Mouse (Mus musculus) liver, adult 2 months (tissue): ENCODE measurements around the gene Kcnh4. TPM values are rescaled to one million over a fixed set of nuclear protein-coding genes. Genes with fewer than 3 reads are reported as not detected.
A peak's percentile ranks its signal among the peaks of the same experiment; 100 is the strongest.

Source experiments
- DNase-seq: peaks from one replicate; pipeline ENCODE4 v3.0.0-alpha.2; 2011; ENCODE audit warnings: low read depth, low spot score; ENCODE audit errors: extremely low read depth
- H3K27ac ChIP-seq: fragments of 200-500 bp; replicated peaks from 2 replicates; pipeline ENCODE4 v1.5.1; 2012; ENCODE audit warnings: low read depth, mild to moderate bottlenecking, control low read depth, inconsistent platforms, low read length; ENCODE audit not compliant: insufficient read depth
- H3K27me3 ChIP-seq: fragments of 200-500 bp; 2 replicates; pipeline ENCODE4 v1.6.1; 2012; ENCODE audit warnings: mild to moderate bottlenecking, moderate library complexity, low read length, inconsistent platforms; ENCODE audit not compliant: control insufficient read depth, insufficient read depth
- H3K36me3 ChIP-seq: fragments of 200-500 bp; 2 replicates; pipeline ENCODE4 v1.6.1; 2012; ENCODE audit warnings: low read length, inconsistent platforms; ENCODE audit not compliant: control insufficient read depth, insufficient read depth
- H3K4me1 ChIP-seq: fragments of 200-500 bp; 2 replicates; pipeline ENCODE4 v1.6.1; 2011; ENCODE audit warnings: low read length; ENCODE audit not compliant: control insufficient read depth, insufficient read depth
- H3K4me3 ChIP-seq: fragments of 200-500 bp; 2 replicates; pipeline ENCODE4 v1.5.1; 2011; ENCODE audit warnings: low read depth, mild to moderate bottlenecking, control low read depth, low read length, moderate library complexity; ENCODE audit not compliant: insufficient read depth
- H3K79me2 ChIP-seq: fragments of 200-500 bp; 2 replicates; pipeline ENCODE4 v1.6.1; 2012; ENCODE audit warnings: inconsistent platforms, mild to moderate bottlenecking, low read length, moderate library complexity; ENCODE audit not compliant: control insufficient read depth, insufficient read depth
- H3K9ac ChIP-seq: fragments of 200-500 bp; 2 replicates; pipeline ENCODE4 v1.6.1; 2012; ENCODE audit warnings: low read depth, mild to moderate bottlenecking, control low read depth, inconsistent platforms, low read length
- CTCF ChIP-seq: fragments of 200-500 bp; IDR thresholded peaks from 2 replicates; pipeline ENCODE4 v1.5.1; 2011; ENCODE audit warnings: low read depth, low read length, control low read depth
- POLR2A ChIP-seq: fragments of 200-500 bp; IDR thresholded peaks from 2 replicates; pipeline ENCODE4 v1.6.1; 2011; ENCODE audit warnings: low read length, control low read depth; ENCODE audit not compliant: insufficient read depth; ENCODE audit errors: extremely low read depth
- WGBS: fragments of 180-500 bp; shearing (Covaris S2); methylation state at CpG from one replicate; pipeline ENCODE4 v1.1.7; 2018; 5-methylcytosine and 5-hydroxymethylcytosine counted together
- polyA plus RNA-seq: library from polyadenylated mRNA; depleted of rRNA; stranded (reverse); fragments of >200 nt; gene quantifications from 2 replicates; pipeline ENCODE4 v1.2.3, GENCODE M21; 2012
- total RNA-seq: library from RNA; depleted of rRNA; stranded (reverse); fragments of >200 nt; gene quantifications from 2 replicates; pipeline ENCODE4 v1.2.3, GENCODE M21; 2014

Kcnh4 gene
- total and polyA plus RNA-seq, 2 experiments = not detected

DNA sequence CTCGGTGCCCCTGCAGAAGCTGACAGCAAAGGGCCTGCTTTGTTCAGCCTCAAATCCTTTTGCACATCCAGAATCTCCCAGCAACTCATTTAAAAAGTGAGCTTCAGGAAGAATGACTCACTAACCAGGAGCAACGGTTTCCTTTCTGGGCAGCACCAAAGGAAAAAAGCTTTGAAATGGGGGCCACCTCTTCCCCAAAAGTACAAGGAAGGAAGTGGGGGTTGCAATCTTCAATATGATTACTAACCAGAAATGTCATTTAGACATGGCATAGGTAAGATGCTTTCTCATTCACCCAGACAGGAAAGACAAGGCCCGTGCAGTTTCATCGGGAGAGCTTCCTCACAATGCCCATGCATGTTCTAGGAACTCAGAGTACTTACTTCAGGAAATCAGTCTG, 38.5 kb downstream of the Kcnh4 start:
- no peak for TF ChIP-seq POLR2A
- TF ChIP-seq CTCF = no peak
- Histone ChIP-seq H3K36me3 (peaks cover 13% of the 10 kb centered on the region), H3K27ac (peak overlapping the region; percentile 58), H3K4me3 (no peak overlapping the region), H3K27me3 (no peaks in the 10 kb centered on the region), H3K79me2 (peaks cover 12% of the 10 kb centered on the region; the same call in 1 of the 2 replicates), H3K9ac (no peak overlapping the region), H3K4me1 (peaks cover 30% of the 10 kb centered on the region)
- DNase-seq = no peak
- WGBS = 65% methylated on average over 4 of the region's 4 CpGs

DNA sequence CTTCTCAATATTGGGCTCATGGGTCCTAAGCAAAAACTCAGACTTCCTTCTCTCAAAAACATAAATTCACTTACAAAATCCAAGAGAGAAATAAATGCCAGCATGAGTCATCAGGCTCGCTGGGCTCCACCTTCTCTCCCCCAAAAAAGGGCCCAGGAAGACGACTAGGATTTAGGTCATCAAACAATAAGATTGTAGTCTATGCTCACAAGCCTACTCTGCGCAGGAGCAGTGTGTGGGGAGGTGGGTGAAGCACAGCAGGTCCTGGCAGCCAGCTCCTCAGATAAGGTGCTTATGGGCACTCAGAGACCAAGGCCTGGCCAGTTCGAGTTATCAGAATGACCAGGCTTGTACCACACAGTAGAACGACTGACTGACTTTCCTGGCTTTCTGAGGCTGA, 39.4 kb downstream of the Kcnh4 start:
- H3K4me3 ChIP-seq = no peak overlapping the region
- no peak for DNase-seq
- peak overlapping the region; percentile 58 for H3K27ac ChIP-seq
- no peaks in the 10 kb centered on the region for H3K27me3 ChIP-seq
- H3K4me1 ChIP-seq = peaks cover 26% of the 10 kb centered on the region
- peaks cover 14% of the 10 kb centered on the region for H3K36me3 ChIP-seq
- TF ChIP-seq POLR2A (no peak), CTCF (no peak)
- 72% methylated on average over 5 of the region's 5 CpGs for WGBS
- H3K9ac ChIP-seq = no peak overlapping the region
- H3K79me2 ChIP-seq = peaks cover 12% of the 10 kb centered on the region; the same call in 1 of the 2 replicates

DNA sequence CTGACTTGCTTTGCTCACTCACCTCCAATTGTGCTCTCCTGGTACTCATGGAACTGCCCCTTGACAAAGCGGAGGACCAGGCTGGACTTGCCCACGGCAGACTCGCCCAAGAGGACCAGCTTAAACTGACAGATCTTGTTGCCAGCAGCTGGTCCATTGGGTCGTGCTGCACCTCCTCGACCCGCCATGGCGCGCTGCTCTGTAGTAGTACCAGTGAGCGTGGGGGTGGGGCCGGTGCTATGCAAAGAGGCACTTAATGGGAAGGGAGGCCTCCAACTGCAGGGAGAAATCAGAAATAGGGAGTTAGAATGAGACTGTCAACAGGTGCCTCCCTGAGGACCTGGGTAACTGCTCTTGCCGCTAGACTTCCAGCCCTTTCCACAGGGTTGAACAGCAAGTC, 39.8 kb downstream of the Kcnh4 start:
- no peak for DNase-seq
- Histone ChIP-seq H3K27me3 (no peaks in the 10 kb centered on the region), H3K27ac (peak overlapping the region; percentile 58; the same call in 1 of the 2 replicates), H3K4me1 (peaks cover 21% of the 10 kb centered on the region), H3K36me3 (peaks cover 14% of the 10 kb centered on the region), H3K79me2 (peaks cover 12% of the 10 kb centered on the region; the same call in 1 of the 2 replicates), H3K9ac (0 out of 2 replicates have a peak overlapping the region, but pooled peaks have one; percentile 18), H3K4me3 (no peak overlapping the region)
- 86% methylated on average over 11 of the region's 11 CpGs for WGBS
- no peak for TF ChIP-seq CTCF

DNA sequence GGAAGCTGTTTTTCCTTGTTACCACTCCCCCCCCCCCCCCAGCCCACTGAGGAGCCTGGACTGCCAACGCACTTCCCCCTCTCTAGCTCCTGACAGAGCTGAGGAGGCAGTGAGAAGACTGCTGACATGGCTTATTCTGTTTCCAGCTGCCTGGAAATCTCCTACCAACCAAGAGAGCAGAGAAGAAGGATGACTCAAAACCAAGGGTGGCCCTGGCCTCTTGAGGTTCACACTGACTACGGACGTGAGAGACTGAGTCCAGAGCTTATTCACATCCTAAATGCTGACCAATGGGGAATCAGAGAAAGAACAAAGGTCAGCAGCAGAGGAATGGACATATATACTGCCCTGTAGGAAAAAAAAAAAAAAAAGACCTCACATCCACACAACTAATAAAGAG, 40.4 kb downstream of the Kcnh4 start:
- peaks cover 14% of the 10 kb centered on the region for H3K36me3 ChIP-seq
- TF ChIP-seq CTCF (no peak), POLR2A (no peak)
- H3K79me2 ChIP-seq = peaks cover 12% of the 10 kb centered on the region; the same call in 1 of the 2 replicates
- H3K9ac ChIP-seq = no peak overlapping the region
- DNase-seq = no peak
- H3K27me3 ChIP-seq = no peaks in the 10 kb centered on the region
- WGBS = 74% methylated on average over 3 of the region's 3 CpGs
- H3K4me1 ChIP-seq = peaks cover 15% of the 10 kb centered on the region
- no peak overlapping the region for H3K27ac ChIP-seq
- H3K4me3 ChIP-seq = no peak overlapping the region

DNA sequence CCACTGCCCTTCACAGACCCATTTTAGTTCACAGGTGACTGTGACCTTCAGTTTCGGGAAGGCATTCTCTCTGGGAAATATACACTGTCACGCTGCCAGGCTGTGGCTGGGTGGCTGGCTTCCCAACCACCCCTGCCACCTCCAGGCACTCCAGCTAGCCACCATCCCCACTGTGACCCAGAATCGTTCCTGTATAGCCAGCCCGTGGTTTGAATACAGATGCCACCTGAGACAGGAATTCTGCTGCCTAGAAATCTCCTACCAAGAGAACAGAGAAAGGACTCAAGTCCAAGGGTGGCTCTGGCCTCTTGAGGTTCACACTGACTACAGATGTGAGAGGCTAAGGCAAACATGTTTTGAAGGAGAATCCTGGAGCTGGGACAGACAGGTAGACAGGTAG, 40.9 kb downstream of the Kcnh4 start:
- H3K4me1 ChIP-seq = peaks cover 13% of the 10 kb centered on the region
- no peak overlapping the region for H3K27ac ChIP-seq
- H3K27me3 ChIP-seq = no peaks in the 10 kb centered on the region
- H3K4me3 ChIP-seq = no peak overlapping the region
- peaks cover 14% of the 10 kb centered on the region for H3K36me3 ChIP-seq
- H3K79me2 ChIP-seq = peaks cover 12% of the 10 kb centered on the region; the same call in 1 of the 2 replicates
- no peak overlapping the region for H3K9ac ChIP-seq
- no peak for TF ChIP-seq CTCF
- TF ChIP-seq POLR2A = no peak
- DNase-seq = no peak
- WGBS = 85% methylated on average over 4 of the region's 4 CpGs

DNA sequence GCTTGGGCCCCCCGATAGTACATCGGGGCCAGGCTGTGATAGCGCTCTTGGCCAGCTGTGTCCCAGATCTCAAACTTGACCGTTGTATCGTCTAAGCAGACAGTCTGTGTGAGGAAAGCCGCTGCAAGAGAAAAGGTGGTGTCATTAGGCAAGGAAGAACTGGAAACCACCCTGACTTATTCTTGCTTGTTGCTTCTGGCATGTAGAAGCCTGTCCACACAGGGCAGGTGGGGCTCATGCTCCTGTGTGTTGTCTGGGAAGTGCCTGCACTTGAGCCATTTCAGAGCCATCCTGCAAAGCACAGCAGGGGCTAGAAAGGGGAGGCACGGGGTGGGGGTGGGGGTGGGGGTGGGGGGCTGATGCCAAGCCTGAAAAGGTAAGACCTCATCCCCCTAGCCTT, 41.3 kb downstream of the Kcnh4 start:
- H3K27me3 ChIP-seq = no peaks in the 10 kb centered on the region
- no peak overlapping the region for H3K4me3 ChIP-seq
- WGBS = 96% methylated on average over 7 of the region's 7 CpGs
- peaks cover 12% of the 10 kb centered on the region; the same call in 1 of the 2 replicates for H3K79me2 ChIP-seq
- DNase-seq = no peak
- TF ChIP-seq POLR2A (no peak), CTCF (no peak)
- H3K4me1 ChIP-seq = peaks cover 13% of the 10 kb centered on the region
- H3K36me3 ChIP-seq = peaks cover 14% of the 10 kb centered on the region
- H3K9ac ChIP-seq = no peak overlapping the region
- no peak overlapping the region for H3K27ac ChIP-seq
